Mouse (Mus musculus) testis, adult 2 months (tissue): ENCODE results near the gene Osbpl10.

Experiments
- CTCF ChIP-seq: fragments of 200-500 bp; IDR thresholded peaks from 2 replicates; pipeline ENCODE4 v1.5.1; 2012; ENCODE audit warnings: low read depth, mild to moderate bottlenecking, inconsistent platforms, low read length, moderate library complexity; ENCODE audit not compliant: control insufficient read depth, insufficient read depth, insufficient replicate concordance
- POLR2A ChIP-seq: fragments of 200-500 bp; IDR thresholded peaks from 2 replicates; pipeline ENCODE4 v1.6.1; 2012; ENCODE audit warnings: low read depth, mild to moderate bottlenecking, inconsistent platforms, low read length, moderate library complexity; ENCODE audit not compliant: control insufficient read depth

GRCm38 (mm10) chr9:115032786-115033185 is 54.4 kb downstream of the Osbpl10 start:
- no peak for TF ChIP-seq CTCF
- TF ChIP-seq POLR2A, result no peak
